Mouse (Mus musculus) liver, postnatal 0 days (tissue): ENCODE measurements around the gene Pou6f2. TPM values are rescaled to one million over a fixed set of nuclear protein-coding genes. Genes with fewer than 3 reads are reported as not detected.

ENCODE experiments used
- ATAC-seq: fragments of 200-750 bp; cut with Nextera tagmentation; 2 replicates; pipeline ENCODE4 v1.8.0; 2017; ENCODE audit warnings: mild to moderate bottlenecking, moderate library complexity
- DNase-seq: peaks from one replicate; pipeline ENCODE4 v3.0.0-alpha.2; 2016
- H3K27ac ChIP-seq: fragments of 300-500 bp; sonication (generic); 2 replicates; pipeline ENCODE4 v1.5.1; 2014; ENCODE audit warnings: antibody characterized with exemption, moderate library complexity, mild to moderate bottlenecking, low read depth
- H3K27me3 ChIP-seq: fragments of 300-500 bp; sonication (generic); 2 replicates; pipeline ENCODE4 v1.6.1; 2014; ENCODE audit warnings: low read length, control low read depth, mixed read lengths; ENCODE audit not compliant: insufficient read depth
- H3K36me3 ChIP-seq: fragments of 300-500 bp; sonication (generic); replicated peaks from 2 replicates; pipeline ENCODE4 v1.6.1; 2014; ENCODE audit warnings: mild to moderate bottlenecking, control low read depth, low read length, moderate library complexity, mixed read lengths; ENCODE audit not compliant: insufficient read depth
- H3K4me1 ChIP-seq: fragments of 300-500 bp; sonication (generic); 2 replicates; pipeline ENCODE4 v1.6.1; 2014; ENCODE audit warnings: antibody characterized with exemption, mild to moderate bottlenecking, control low read depth; ENCODE audit not compliant: insufficient read depth
- H3K4me2 ChIP-seq: fragments of 300-500 bp; sonication (generic); 2 replicates; pipeline ENCODE4 v1.6.1; 2014; ENCODE audit warnings: low read depth, mild to moderate bottlenecking, low read length, moderate library complexity, mixed read lengths
- H3K4me3 ChIP-seq: fragments of 300-500 bp; sonication (generic); 2 replicates; pipeline ENCODE4 v1.5.1; 2014; ENCODE audit warnings: low read depth, low read length
- H3K9ac ChIP-seq: fragments of 300-500 bp; sonication (generic); replicated peaks from 2 replicates; pipeline ENCODE4 v1.6.1; 2014; ENCODE audit warnings: mild to moderate bottlenecking, moderate library complexity
- H3K9me3 ChIP-seq: fragments of 300-500 bp; sonication (generic); 2 replicates; pipeline ENCODE4 v1.6.1; 2016; ENCODE audit warnings: mild to moderate bottlenecking, control low read depth, low read length, mixed read lengths
- CTCF ChIP-seq: sonication (generic); IDR thresholded peaks from 2 replicates; pipeline ENCODE4 v1.5.1; 2016; ENCODE audit warnings: antibody characterized with exemption, low read depth
- EP300 ChIP-seq: IDR thresholded peaks from 2 replicates; pipeline ENCODE4 v1.6.1; 2016; ENCODE audit warnings: antibody characterized with exemption, low read depth, mild to moderate bottlenecking
- WGBS: fragments of 180-500 bp; shearing (Covaris S2); extraction: QIAGEN DNeasy Blood & Tissue Kit; methylation state at CpG from one replicate; pipeline ENCODE4 v1.1.7; 2014; ENCODE audit not compliant: insufficient replicate concordance; 5-methylcytosine and 5-hydroxymethylcytosine counted together
- polyA plus RNA-seq: library from polyadenylated mRNA; unstranded; fragments of >200 nt; fragmentation: Nextera tagmentation; extraction: Ambion mirVana; gene quantifications from 2 replicates; pipeline ENCODE4 v1.2.1, GENCODE M21; 2015

Gene Pou6f2
- polyA plus RNA-seq, 1 experiment from 2014 or later = not detected

DNA sequence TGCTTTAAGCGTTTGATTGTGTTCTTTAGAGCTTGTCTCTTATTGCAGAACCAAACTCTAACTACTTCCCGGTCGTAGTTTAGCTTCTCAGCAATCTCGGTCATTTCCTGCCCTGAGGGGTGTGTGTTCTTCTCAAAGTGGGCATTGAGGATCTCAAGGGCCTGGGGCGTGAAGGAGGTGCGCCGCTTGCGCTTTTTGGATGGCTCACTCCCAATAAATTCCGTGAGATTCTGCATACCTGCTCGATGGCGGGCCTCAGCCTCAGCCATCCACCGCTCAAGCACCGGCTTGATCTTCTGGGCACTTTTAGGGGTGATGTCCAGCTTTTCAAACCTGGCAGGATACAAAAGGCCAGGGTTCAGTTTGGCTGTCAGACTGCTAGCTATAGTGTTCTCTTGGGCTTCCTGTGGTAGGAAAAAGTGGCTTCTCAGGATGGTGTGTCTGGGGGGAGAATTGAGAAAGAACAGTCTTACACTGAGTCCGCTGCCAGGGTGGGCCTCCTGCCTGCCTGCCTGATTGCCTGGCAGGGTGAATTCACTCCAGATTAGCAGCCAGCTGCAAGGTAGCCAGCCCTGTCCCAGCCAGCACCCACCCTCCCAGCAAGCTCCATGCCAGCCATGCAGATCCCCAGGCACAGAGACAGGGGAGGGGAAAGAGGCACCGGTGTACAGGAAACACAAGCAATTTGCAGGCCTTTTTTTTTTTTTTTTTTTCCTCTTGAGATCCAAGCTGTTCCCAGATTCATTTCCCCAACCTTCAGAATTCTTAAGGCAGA, 272.1 kb downstream of the Pou6f2 start:
- Histone ChIP-seq H3K4me1 (no peaks in the 10 kb centered on the region), H3K27me3 (no peaks in the 10 kb centered on the region), H3K4me3 (no peak overlapping the region), H3K9me3 (no peaks in the 10 kb centered on the region), H3K9ac (no peak overlapping the region), H3K4me2 (no peak overlapping the region), H3K27ac (no peak overlapping the region), H3K36me3 (no peaks in the 10 kb centered on the region)
- no peak for DNase-seq
- WGBS = 60% methylated on average over 15 of the region's 15 CpGs
- TF ChIP-seq CTCF = no peak
- TF ChIP-seq EP300 = no peak
- no peak for ATAC-seq

DNA sequence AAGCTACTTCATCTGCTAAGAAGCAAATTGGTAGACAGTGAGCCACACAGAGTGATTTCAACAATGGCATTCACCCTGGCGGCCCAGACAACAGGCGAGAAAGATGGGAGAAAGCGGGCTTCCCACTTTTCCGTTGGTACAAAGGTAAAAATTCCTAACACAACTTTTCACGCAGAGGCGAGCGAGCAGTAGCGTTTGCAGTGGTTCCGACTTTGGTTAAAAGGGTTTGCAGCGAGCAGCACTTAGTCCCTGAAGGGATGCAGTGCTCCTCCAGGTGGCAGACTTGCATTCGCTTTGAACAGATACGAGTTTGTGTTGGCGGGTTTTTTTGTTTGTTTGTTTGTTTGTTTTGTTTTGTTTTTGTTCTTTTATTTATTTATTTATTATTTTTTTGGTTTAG, 273.1 kb downstream of the Pou6f2 start:
- no peaks in the 10 kb centered on the region for H3K36me3 ChIP-seq
- no peak overlapping the region for H3K4me3 ChIP-seq
- no peaks in the 10 kb centered on the region for H3K9me3 ChIP-seq
- no peak for ATAC-seq
- no peaks in the 10 kb centered on the region for H3K27me3 ChIP-seq
- TF ChIP-seq EP300 (no peak), CTCF (peak; percentile 46)
- H3K4me1 ChIP-seq = no peaks in the 10 kb centered on the region
- no peak overlapping the region for H3K9ac ChIP-seq
- DNase-seq = peak; percentile 19
- H3K27ac ChIP-seq = no peak overlapping the region
- peak overlapping the region; percentile 10; the same call in 1 of the 2 replicates for H3K4me2 ChIP-seq
- WGBS = 12% methylated on average over 13 of the region's 13 CpGs

DNA sequence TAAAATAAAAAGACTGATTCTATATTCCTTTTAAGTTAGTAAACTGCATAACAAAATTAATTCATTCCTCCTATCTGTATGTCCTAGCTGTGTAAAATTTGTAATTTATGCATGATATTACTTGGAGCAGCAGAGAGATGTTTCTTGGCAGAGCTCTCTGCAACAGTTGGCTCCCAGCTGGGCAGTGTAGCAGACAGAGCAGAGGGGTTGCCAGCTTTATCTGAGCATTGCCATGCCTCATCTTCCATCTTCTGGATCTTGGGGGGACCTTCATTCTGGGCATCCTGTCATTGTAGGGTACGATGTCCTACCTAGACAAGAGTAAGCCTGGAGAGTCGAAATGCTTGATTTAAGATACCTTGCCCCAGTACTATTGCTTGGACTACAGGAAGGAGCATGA, 277.1 kb downstream of the Pou6f2 start:
- no peaks in the 10 kb centered on the region for H3K27me3 ChIP-seq
- no peak for ATAC-seq
- 72% methylated on average over 2 of the region's 2 CpGs for WGBS
- no peaks in the 10 kb centered on the region for H3K4me1 ChIP-seq
- no peak overlapping the region for H3K4me2 ChIP-seq
- H3K9me3 ChIP-seq = no peaks in the 10 kb centered on the region
- no peaks in the 10 kb centered on the region for H3K36me3 ChIP-seq
- no peak overlapping the region for H3K9ac ChIP-seq
- H3K4me3 ChIP-seq = no peak overlapping the region
- TF ChIP-seq CTCF = no peak
- TF ChIP-seq EP300 = no peak
- no peak overlapping the region for H3K27ac ChIP-seq
- DNase-seq = no peak

DNA sequence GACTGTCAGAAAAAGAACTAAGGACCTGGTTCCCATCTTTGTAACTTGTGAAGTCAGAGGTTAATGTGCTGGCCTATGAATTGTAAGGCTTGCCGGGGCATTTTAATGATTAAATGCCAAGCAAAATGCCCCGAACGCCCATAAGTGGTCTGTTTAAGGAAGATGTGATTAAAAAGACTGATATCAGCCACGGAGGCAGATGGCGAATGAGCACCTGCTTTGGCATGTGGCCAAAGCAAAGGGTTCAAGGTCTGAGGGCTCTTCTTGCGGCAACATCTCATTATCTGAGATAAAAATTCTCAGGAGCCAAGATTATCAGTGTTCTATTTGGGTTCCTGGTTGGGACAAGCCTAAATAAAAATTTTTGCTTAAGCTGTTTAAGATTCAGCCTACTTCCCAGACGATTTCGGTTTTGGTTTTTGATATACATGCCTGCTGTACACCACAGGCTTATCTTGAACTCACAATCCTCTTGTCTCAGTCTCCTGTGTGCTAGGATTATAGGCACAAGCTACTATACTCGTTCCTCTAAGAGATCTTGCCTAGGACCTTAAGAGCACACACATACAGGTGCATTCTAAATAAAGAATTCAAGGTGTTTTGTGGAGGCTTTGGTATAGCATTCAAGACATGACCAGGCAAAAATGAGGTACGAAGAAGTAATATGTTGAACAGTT, 315.9 kb downstream of the Pou6f2 start:
- Histone ChIP-seq H3K27me3 (no peaks in the 10 kb centered on the region), H3K4me2 (no peak overlapping the region), H3K9ac (no peak overlapping the region), H3K36me3 (no peaks in the 10 kb centered on the region), H3K4me1 (no peaks in the 10 kb centered on the region), H3K4me3 (no peak overlapping the region), H3K27ac (no peak overlapping the region), H3K9me3 (no peaks in the 10 kb centered on the region)
- 60% methylated on average over 10 of the region's 10 CpGs for WGBS
- no peak for DNase-seq
- TF ChIP-seq CTCF = no peak
- TF ChIP-seq EP300 = no peak
- no peak for ATAC-seq
